Mouse (Mus musculus): ENCODE results near the gene Trappc4. TPM values are rescaled to one million over a fixed set of nuclear protein-coding genes. Genes with fewer than 3 reads are reported as not detected.

Trappc4 gene
- polyA plus RNA-seq, 1 experiment = 104 TPM

DNA sequence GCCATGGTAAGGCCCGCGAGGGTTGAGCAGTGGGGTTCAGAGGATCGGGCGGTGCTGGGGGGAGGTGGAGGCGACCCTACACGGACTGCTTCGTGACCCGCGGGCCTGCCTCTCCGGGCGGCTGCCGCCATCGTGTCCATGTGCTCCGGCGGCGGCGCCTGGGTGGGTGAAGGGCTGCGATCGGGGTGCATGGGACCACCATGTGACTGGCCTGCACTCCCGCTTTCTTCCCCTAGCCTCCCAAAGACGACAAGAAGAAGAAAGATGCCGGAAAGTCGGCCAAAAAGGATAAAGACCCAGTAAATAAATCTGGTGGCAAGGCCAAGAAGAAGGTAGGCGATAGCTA, 325 bp upstream of the Trappc4 start:
- Histone ChIP-seq H3K4me1 (ENCODE audit: control insufficient read depth, insufficient read depth, low read length) (no peaks in the 10 kb centered on the region), H3K4me3 (ENCODE audit: insufficient read depth, low read length) (peak overlapping the region; percentile 96), H3K27ac (ENCODE audit: insufficient read depth, low read length) (peak overlapping the region; percentile 41)
- TF ChIP-seq CTCF (IDR thresholded peaks at IDR 0.05; ENCODE audit: borderline replicate concordance, insufficient read depth, low read length) (no peak), POLR2A (IDR thresholded peaks at IDR 0.05; ENCODE audit: low read depth, low read length) (no peak; the same call in 1 of the 2 replicates)

DNA sequence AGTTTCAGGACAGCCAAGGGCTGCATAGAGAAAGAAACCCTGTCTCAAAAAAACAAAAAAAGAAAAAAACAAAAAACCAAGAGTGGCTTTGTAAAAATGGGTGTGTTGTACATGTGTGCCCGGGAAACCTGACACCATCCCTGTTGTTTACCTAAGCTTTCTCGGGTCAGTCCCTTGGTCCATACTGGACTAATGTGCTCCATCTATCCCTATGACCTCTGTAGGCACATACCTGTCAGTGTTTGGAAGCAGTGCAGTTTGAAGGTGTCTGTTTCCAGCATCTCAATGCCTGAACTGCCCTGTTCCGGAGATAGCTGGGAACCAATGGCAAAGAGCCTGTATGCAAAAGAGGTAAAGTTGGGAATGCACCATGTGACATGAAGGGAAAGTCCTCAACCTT, 2.4 kb downstream of the Trappc4 start:
- TF ChIP-seq POLR2A (IDR thresholded peaks at IDR 0.05; ENCODE audit: low read depth, low read length) (no peak), CTCF (IDR thresholded peaks at IDR 0.05; ENCODE audit: borderline replicate concordance, insufficient read depth, low read length) (no peak)
- no peaks in the 10 kb centered on the region for H3K4me1 ChIP-seq (ENCODE audit: control insufficient read depth, insufficient read depth, low read length)
- H3K27ac ChIP-seq (ENCODE audit: insufficient read depth, low read length) = no peak overlapping the region
- H3K4me3 ChIP-seq (ENCODE audit: insufficient read depth, low read length) = no peak overlapping the region

GRCm38 (mm10) chr9:44401081-44401480, 6.3 kb downstream of the Trappc4 start:
- Histone ChIP-seq H3K4me3 (ENCODE audit: insufficient read depth, low read length) (no peak overlapping the region), H3K27ac (ENCODE audit: insufficient read depth, low read length) (no peak overlapping the region)
- TF ChIP-seq CTCF (IDR thresholded peaks at IDR 0.05; ENCODE audit: borderline replicate concordance, insufficient read depth, low read length) (no peak), POLR2A (IDR thresholded peaks at IDR 0.05; ENCODE audit: low read depth, low read length) (no peak)

DNA sequence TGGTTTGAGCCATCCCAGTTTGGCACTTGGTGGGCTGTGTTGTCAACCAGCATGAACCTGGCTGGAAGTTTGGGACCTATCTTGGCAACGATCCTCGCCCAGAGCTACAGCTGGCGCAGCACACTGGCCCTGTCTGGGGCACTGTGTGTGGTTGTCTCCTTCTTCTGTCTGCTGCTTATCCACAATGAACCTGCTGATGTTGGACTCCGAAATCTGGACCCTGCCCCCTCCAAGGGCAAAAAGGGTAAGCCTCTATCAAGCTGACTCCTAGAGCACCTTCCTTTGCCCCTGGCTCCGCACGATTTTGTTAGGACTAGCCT, 7.6 kb downstream of the Trappc4 start:
- TF ChIP-seq POLR2A (IDR thresholded peaks at IDR 0.05; ENCODE audit: low read depth, low read length) (no peak), CTCF (IDR thresholded peaks at IDR 0.05; ENCODE audit: borderline replicate concordance, insufficient read depth, low read length) (no peak)

More at GRCm38 (mm10) chr9:44401081-44401480, 6.3 kb downstream of the Trappc4 start:
- no peaks in the 10 kb centered on the region for H3K4me1 ChIP-seq (ENCODE audit: control insufficient read depth, insufficient read depth, low read length)

DNA sequence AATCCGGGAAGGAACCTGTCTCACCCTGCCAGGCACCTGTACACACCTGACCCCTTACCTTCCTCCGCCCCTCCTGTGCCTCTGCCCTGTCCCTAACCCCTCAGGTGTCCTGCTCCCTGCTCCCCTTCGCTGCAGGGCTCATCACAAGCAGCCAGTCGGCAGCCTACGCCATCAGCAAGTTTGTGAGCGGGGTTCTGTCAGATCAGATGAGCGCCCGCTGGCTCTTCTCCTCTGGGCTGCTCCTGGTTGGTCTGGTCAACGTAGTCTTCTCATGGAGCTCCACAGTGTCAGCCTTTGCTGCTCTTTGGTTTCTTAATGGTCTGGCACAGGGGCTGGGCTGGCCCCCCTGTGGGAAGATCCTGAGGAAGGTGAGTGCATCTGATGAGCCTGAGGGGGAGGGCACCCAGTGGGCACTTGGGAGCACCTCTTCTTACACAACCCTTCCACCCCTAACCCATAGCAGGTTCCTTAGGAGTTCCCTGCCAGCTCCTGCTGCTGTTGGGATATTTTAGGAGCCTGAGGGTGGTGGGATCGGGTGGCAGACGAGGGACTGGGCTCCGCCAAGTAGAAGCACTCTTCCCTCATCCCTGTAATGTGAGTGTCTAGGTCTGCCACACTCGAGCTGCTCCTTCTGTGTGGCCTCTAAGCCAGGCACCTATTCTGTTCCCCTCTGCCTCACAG, 8.1 kb downstream of the Trappc4 start:
- no peaks in the 10 kb centered on the region for H3K4me1 ChIP-seq (ENCODE audit: control insufficient read depth, insufficient read depth, low read length)

More for the DNA sequence above, 7.6 kb downstream of the Trappc4 start:
- Histone ChIP-seq H3K4me1 (ENCODE audit: control insufficient read depth, insufficient read depth, low read length) (no peaks in the 10 kb centered on the region), H3K4me3 (ENCODE audit: insufficient read depth, low read length) (no peak overlapping the region), H3K27ac (ENCODE audit: insufficient read depth, low read length) (no peak overlapping the region)

DNA sequence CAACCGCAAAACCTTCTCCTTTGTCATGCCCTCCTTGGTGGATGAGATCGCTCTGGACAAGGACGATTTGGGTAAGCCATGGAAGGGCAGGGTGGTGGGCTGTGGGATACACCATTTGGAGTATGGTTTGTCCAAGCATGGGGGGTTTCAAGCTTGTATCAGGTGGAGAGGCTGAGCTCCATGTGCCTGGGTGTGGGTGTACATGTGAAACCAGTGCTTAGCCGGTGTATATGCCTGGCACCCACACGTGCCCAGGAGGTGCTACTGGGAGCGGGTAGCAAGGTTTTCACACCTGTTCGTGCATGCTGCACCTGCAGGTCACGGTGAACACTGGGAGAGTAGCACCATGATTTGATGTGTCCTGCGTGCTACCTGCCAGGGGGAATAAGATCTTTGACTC, 8.8 kb downstream of the Trappc4 start:
- H3K4me3 ChIP-seq (ENCODE audit: insufficient read depth, low read length) = no peak overlapping the region
- no peak overlapping the region for H3K27ac ChIP-seq (ENCODE audit: insufficient read depth, low read length)
- no peaks in the 10 kb centered on the region for H3K4me1 ChIP-seq (ENCODE audit: control insufficient read depth, insufficient read depth, low read length)
- TF ChIP-seq POLR2A (IDR thresholded peaks at IDR 0.05; ENCODE audit: low read depth, low read length) = no peak
- no peak for TF ChIP-seq CTCF (IDR thresholded peaks at IDR 0.05; ENCODE audit: borderline replicate concordance, insufficient read depth, low read length)

More for the DNA sequence above, 8.1 kb downstream of the Trappc4 start:
- H3K27ac ChIP-seq (ENCODE audit: insufficient read depth, low read length) = no peak overlapping the region
- no peak overlapping the region for H3K4me3 ChIP-seq (ENCODE audit: insufficient read depth, low read length)
- no peak for TF ChIP-seq POLR2A (IDR thresholded peaks at IDR 0.05; ENCODE audit: low read depth, low read length)
- no peak for TF ChIP-seq CTCF (IDR thresholded peaks at IDR 0.05; ENCODE audit: borderline replicate concordance, insufficient read depth, low read length)

DNA sequence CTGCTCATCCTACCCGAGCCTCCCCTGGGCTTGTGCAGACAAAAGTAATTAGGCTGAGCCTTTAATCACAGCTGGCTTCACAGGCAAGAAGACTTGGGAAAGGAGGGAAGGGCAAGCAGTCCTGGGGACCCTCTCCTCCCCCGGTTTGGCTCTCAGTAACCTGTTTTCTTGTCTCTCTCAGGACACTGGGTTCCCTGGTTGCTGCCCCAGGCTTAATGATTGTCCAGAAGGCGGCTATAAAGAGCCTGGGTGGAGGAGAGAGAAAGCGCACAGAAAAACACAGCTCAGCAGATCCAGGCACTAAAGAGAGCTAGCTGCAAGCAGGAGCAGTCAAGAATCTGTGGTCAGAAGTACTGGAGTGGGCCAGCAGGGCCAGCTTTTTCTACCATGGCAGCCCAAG, 9.3 kb downstream of the Trappc4 start:
- no peak overlapping the region for H3K27ac ChIP-seq (ENCODE audit: insufficient read depth, low read length)
- H3K4me1 ChIP-seq (ENCODE audit: control insufficient read depth, insufficient read depth, low read length) = no peaks in the 10 kb centered on the region
- no peak for TF ChIP-seq POLR2A (IDR thresholded peaks at IDR 0.05; ENCODE audit: low read depth, low read length)
- no peak for TF ChIP-seq CTCF (IDR thresholded peaks at IDR 0.05; ENCODE audit: borderline replicate concordance, insufficient read depth, low read length)
- H3K4me3 ChIP-seq (ENCODE audit: insufficient read depth, low read length) = peak overlapping the region; percentile 6; the same call in 1 of the 2 replicates

GRCm38 (mm10) chr9:44396684-44397411, 10.6 kb downstream of the Trappc4 start, which contains the start of gene Slc37a4:
TSS of gene Slc37a4 (plus strand) at chr9:44396852.
- peak within 1 kb of the TSS; percentile 69 for H3K4me3 ChIP-seq (ENCODE audit: insufficient read depth, low read length)
- H3K27ac ChIP-seq (ENCODE audit: insufficient read depth, low read length) = peak within 1 kb of the TSS; percentile 7; the same call in 1 of the 2 replicates
- H3K4me1 ChIP-seq (ENCODE audit: control insufficient read depth, insufficient read depth, low read length) = no peaks in the 10 kb centered on the region
- TF ChIP-seq POLR2A (IDR thresholded peaks at IDR 0.05; ENCODE audit: low read depth, low read length) = peak; percentile 90
- TF ChIP-seq CTCF (IDR thresholded peaks at IDR 0.05; ENCODE audit: borderline replicate concordance, insufficient read depth, low read length) = no peak

GRCm38 (mm10) chr9:44391466-44391865, 15.9 kb downstream of the Trappc4 start:
- Histone ChIP-seq H3K27ac (ENCODE audit: insufficient read depth, low read length) (no peak overlapping the region), H3K4me1 (ENCODE audit: control insufficient read depth, insufficient read depth, low read length) (no peaks in the 10 kb centered on the region), H3K4me3 (ENCODE audit: insufficient read depth, low read length) (no peak overlapping the region)
- TF ChIP-seq CTCF (IDR thresholded peaks at IDR 0.05; ENCODE audit: borderline replicate concordance, insufficient read depth, low read length) = peak; percentile 60; the same call in 1 of the 2 replicates
- TF ChIP-seq POLR2A (IDR thresholded peaks at IDR 0.05; ENCODE audit: low read depth, low read length) = no peak

DNA sequence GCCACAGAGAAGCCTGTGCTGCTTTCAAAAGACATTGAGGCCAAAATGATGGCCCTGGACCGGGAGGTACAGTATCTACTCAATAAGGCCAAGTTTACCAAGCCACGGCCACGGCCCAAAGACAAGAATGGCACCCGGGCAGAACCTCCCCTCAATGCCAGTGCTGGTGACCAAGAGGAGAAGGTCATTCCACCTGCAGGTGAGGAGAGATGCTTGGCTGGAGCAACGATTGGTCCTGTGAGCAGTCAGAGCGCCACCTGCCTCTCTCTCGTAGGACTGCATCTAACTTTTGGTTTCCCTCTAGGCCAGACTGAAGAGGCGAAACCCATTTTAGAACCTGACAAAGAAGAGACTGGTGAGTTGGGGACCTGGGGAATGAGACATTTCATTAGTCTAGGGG, 18.1 kb downstream of the Trappc4 start:
- TF ChIP-seq POLR2A (IDR thresholded peaks at IDR 0.05; ENCODE audit: low read depth, low read length) (no peak), CTCF (IDR thresholded peaks at IDR 0.05; ENCODE audit: borderline replicate concordance, insufficient read depth, low read length) (peak; percentile 83; the same call in 1 of the 2 replicates)
- Histone ChIP-seq H3K4me3 (ENCODE audit: insufficient read depth, low read length) (no peak overlapping the region), H3K27ac (ENCODE audit: insufficient read depth, low read length) (no peak overlapping the region), H3K4me1 (ENCODE audit: control insufficient read depth, insufficient read depth, low read length) (no peaks in the 10 kb centered on the region)
